Mouse (Mus musculus) gastrocnemius, adult 2 months (tissue): ENCODE measurements around the gene Ap4b1. TPM values are rescaled to one million over a fixed set of nuclear protein-coding genes. Genes with fewer than 3 reads are reported as not detected.

Experiments
- DNase-seq: peaks from one replicate; pipeline ENCODE4 v3.0.0; 2022
- H3K27ac ChIP-seq: fragments of 200-600 bp; 2 replicates; pipeline ENCODE4 v1.8.1; 2022; ENCODE audit warnings: mild to moderate bottlenecking
- H3K4me3 ChIP-seq: fragments of 200-600 bp; 2 replicates; pipeline ENCODE4 v1.8.1; 2022; ENCODE audit warnings: mild to moderate bottlenecking, moderate library complexity
- CTCF ChIP-seq: fragments of 200-600 bp; IDR thresholded peaks from 2 replicates; pipeline ENCODE4 v1.8.1; 2022; ENCODE audit warnings: antibody characterized with exemption, mild to moderate bottlenecking, moderate library complexity
- intact Hi-C: fragments of 180-260 bp; cut with DNase I; formaldehyde crosslinking; loops from one replicate; pipeline ENCODE4 v1.15.1; 2025
- total RNA-seq, 2 experiments: library from RNA; stranded (reverse); gene quantifications; 2 replicates each; pipeline ENCODE4 v1.2.3; 2021

Gene Ap4b1
- total RNA-seq, 2 experiments from 2014 or later, result 7.1 to 8.8 TPM

- no peak overlapping the region for H3K4me3 ChIP-seq
- intact Hi-C loops, result no loop called here
- no peak overlapping the region for H3K27ac ChIP-seq
- TF ChIP-seq CTCF, result no peak
- DNase-seq, result no peak
Measured at GRCm38 (mm10) chr3:103850644-103851363, 41.5 kb downstream of the Ap4b1 start.

- DNase-seq, result no peak
- TF ChIP-seq CTCF, result no peak
- intact Hi-C loops, result no loop called here
- H3K4me3 ChIP-seq, result no peak overlapping the region
- no peak overlapping the region for H3K27ac ChIP-seq
Measured at GRCm38 (mm10) chr3:103851481-103851880, 42.2 kb downstream of the Ap4b1 start.

- intact Hi-C loops, result no loop called here
- no peak for TF ChIP-seq CTCF
- DNase-seq, result no peak
- no peak overlapping the region for H3K27ac ChIP-seq
- H3K4me3 ChIP-seq, result no peak overlapping the region
Measured at GRCm38 (mm10) chr3:103851882-103852281, 42.6 kb downstream of the Ap4b1 start.

GRCm38 (mm10) chr3:103852565-103853299, 43.4 kb downstream of the Ap4b1 start:
- intact Hi-C loops, result no loop called here
- Histone ChIP-seq H3K4me3 (no peak overlapping the region), H3K27ac (no peak overlapping the region)
- TF ChIP-seq CTCF, result peak; percentile 53
- peak; percentile 32 for DNase-seq

GRCm38 (mm10) chr3:103853804-103854203, 44.5 kb downstream of the Ap4b1 start:
- no peak overlapping the region for H3K4me3 ChIP-seq
- intact Hi-C loops, result no loop called here
- TF ChIP-seq CTCF, result no peak
- DNase-seq, result peak; percentile 22
- H3K27ac ChIP-seq, result no peak overlapping the region

- no peak for TF ChIP-seq CTCF
- Histone ChIP-seq H3K27ac (no peak overlapping the region), H3K4me3 (no peak overlapping the region)
- no peak for DNase-seq
- intact Hi-C loops, result no loop called here
Measured at GRCm38 (mm10) chr3:103857036-103857805, 47.9 kb downstream of the Ap4b1 start.

- no peak for DNase-seq
- H3K27ac ChIP-seq, result no peak overlapping the region
- intact Hi-C loops, result no loop called here
- no peak overlapping the region for H3K4me3 ChIP-seq
- TF ChIP-seq CTCF, result no peak
Measured at GRCm38 (mm10) chr3:103857977-103858563, 48.8 kb downstream of the Ap4b1 start.

GRCm38 (mm10) chr3:103858881-103859801, 49.8 kb downstream of the Ap4b1 start, which contains the start of gene Ptpn22:
Gene Ptpn22, plus strand, starts transcription at chr3:103859795.
- TF ChIP-seq CTCF, result no peak
- intact Hi-C loops, result no loop called here
- no peak for DNase-seq
- H3K27ac ChIP-seq, result no peak within 1 kb of the TSS
- H3K4me3 ChIP-seq, result peak within 1 kb of the TSS; percentile 23; the same call in 1 of the 2 replicates

- intact Hi-C loops, result no loop called here
- TF ChIP-seq CTCF, result no peak
- no peak for DNase-seq
- Histone ChIP-seq H3K4me3 (peak overlapping the region; percentile 23; the same call in 1 of the 2 replicates), H3K27ac (no peak overlapping the region)
Measured at GRCm38 (mm10) chr3:103859851-103860391, 50.6 kb downstream of the Ap4b1 start.

GRCm38 (mm10) chr3:103862721-103863220, 53.5 kb downstream of the Ap4b1 start:
- intact Hi-C loops, result no loop called here
- H3K4me3 ChIP-seq, result no peak overlapping the region
- no peak for DNase-seq
- H3K27ac ChIP-seq, result no peak overlapping the region
- no peak for TF ChIP-seq CTCF

GRCm38 (mm10) chr3:103864200-103864599, 54.9 kb downstream of the Ap4b1 start:
- H3K4me3 ChIP-seq, result no peak overlapping the region
- TF ChIP-seq CTCF, result no peak
- no peak for DNase-seq
- H3K27ac ChIP-seq, result no peak overlapping the region
- intact Hi-C loops, result no loop called here
